Mouse (Mus musculus) adrenal gland, postnatal 4 days (tissue): Measurements from ENCODE around the gene Cbln1. TPM values are rescaled to one million over a fixed set of nuclear protein-coding genes. Genes with fewer than 3 reads are reported as not detected.

ENCODE experiments used
- DNase-seq, 2 experiments: peaks; one replicate each; pipeline ENCODE4 v3.0.0; 2021 to 2022; ENCODE audit warnings: low spot score in 2 of 2, mixed read lengths in 2 of 2
- long read RNA-seq, 2 experiments: library from polyadenylated mRNA; stranded (forward); transcript quantifications; one replicate each; pipeline ENCODE4 v2.0.0; 2021
- total RNA-seq, 2 experiments: library from RNA; stranded (reverse); gene quantifications; 2 replicates each; pipeline ENCODE4 v1.2.3; 2021

The Cbln1 gene
- 1 to 10 TPM; 1.0 to 1.7 TPM for total RNA-seq
- long read RNA-seq, experiment 1 = 0 reads
- long read RNA-seq, experiment 2 = 0 reads

DNA sequence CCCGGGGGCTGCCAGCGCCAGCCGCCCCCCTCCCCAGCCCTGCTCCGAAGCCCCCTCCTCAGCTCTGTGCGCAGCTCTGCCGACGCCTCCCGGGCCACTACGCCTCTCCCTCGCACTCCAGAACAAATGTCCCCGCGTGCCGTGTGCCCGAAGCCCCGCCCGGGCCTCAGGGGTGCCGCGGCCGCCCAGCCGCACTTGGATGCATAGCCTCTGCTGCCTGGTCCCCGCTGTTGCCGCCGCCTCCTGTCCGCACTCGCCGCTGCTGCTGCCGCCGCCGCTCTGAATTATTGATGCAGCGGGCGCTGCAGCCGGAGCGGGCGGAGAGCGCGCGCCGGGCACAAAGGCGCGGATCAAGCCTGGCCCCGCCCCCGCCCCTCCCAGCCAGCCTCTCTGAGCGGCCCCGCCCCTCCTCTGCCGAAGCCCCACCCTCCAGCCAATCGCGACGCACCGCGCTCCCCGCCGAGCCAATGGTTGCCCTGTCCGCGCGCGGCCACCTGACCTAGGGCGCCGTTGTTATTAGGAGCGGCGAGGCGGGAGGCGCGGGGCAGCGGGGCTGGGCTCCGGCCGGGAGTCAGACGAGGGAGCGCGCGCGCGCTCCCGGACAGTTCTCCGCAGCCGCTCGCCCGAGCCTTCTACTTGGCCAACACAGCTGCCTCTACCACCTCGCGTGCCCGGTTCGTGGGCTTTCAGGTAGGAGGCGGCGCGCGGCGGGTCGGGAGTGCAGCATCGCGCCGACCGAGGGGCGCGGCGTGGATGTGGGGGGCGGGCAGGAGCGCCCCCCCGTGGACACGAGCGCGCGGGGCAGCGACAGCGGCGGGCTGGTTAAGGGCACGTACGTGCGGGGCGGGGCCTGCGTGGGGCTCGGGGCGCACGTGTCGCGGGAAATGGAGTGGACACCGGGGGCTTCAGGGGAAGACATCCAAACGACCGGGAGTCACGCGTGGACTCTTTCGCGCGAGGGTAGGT lies at the start of gene Cbln1:
Gene Cbln1, minus strand, starts transcription at position 339 of the 966 bp plus-strand sequence.
- DNase-seq = peak; percentile 79 to 87

DNA sequence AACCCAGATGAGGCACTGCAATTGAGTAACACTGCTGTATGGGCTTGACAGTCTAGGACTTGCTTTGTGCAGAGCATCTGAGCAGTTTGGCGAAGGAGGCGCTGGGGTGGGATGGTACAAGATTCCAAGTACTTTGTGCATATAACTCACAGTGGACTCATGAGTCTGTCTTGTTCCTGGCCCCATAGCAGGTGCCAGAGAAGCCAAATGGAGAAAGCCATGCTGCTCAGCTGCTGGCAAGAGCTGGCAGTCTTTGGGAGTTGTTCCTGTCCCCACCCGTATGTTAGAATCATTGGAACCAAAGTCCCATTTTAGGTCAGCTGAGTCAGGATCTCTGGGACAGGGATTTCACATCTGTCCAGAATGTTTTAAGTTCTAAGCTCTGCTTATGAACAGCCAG lies 44.7 kb upstream of the Cbln1 start:
- DNase-seq = no peak

DNA sequence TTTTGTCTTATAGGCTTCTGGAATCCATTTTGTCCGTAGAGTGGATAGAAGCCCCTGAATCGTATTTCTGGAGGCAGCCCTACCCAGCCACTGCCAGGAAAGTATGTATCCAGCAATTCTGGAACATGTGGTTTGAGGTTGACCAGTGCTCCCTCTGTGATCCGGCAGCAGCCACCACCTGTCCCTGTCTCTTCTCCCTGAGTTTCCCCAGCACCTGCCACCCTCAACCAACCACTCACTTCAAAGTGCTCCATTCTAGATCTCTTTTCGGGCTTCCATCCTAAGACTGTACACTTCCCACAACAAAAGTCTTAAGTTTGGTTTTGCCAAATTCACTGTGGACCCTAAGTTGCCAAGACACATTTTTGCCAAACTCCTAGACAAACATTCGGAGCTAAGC lies 41.4 kb upstream of the Cbln1 start:
- DNase-seq = no peak

DNA sequence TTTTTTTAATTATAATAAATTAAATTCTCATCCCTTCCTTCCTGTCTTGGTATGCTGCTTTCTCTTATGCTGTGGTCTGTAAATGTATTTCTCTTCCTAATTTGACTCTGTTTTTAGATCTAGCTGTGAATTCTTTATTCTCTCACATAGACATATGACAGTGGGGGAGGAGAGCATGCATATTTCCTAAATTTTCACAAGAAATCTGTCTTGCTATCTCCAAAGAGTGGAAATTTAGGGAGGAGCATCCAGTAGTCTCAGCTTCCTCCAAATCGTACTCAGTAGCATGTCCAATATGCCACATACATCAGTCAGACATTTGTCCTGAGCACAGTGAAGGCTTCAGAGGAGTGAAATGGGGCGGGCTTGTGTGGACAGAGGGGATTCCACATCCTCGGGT lies 40.9 kb upstream of the Cbln1 start:
- DNase-seq = no peak

DNA sequence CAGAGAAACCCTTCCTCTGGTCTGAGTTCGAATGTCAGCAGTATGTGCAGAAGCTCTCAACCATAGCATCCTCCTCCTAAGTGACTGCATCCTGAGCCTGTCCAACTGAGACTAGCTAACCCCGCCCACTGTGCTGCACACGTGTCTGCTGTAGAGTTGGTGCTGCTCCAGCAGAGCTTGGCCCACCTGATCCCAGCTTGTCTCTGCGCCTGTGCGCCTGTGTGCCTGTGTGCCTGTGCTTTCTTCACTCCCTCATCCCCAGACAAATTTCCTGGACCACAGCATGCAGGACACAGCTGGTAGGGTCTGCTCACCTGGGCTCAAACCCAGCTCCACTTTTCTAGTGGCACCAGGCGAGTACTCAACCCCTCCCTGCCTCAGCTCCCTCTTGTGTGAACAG lies 40.2 kb upstream of the Cbln1 start:
- DNase-seq = no peak

DNA sequence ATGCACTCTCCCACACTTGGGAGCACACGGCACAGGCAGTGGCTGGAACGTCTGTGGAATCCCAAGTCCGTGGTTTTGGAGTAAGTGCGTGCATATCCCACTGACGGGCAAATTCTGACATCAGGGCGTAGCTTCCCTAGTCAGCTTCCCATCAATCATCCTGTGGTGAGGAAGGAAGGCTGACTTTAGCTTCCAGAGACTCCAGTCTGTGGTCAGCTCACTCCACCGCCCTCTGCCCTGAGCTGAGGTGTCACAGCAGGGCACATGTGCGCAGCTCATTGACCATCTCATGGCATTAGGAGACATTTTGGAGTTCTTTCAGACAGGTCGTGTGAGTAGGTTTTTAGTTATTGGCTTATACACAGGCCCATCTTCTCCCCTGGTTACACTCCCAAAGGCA lies 34.6 kb upstream of the Cbln1 start:
- no peak for DNase-seq

DNA sequence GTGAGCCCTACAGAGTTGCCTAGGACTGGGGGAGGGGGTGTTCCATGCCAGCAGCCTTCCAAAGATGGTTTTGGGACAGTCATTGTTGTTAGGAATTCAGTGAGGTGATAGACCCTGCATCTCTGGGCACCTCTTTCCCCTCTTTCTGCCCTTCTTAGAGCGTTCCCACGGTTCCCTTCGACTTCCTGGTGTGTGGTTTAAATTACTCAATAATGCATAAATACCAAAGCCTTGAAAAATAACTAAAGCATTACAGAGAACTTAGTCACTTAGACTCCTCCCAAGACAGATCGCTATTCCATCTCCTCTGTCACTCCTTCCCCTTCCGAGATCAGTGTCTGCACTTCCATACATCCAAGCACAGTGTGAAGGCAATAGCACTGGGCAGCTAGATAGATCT lies 32.0 kb upstream of the Cbln1 start:
- no peak for DNase-seq

DNA sequence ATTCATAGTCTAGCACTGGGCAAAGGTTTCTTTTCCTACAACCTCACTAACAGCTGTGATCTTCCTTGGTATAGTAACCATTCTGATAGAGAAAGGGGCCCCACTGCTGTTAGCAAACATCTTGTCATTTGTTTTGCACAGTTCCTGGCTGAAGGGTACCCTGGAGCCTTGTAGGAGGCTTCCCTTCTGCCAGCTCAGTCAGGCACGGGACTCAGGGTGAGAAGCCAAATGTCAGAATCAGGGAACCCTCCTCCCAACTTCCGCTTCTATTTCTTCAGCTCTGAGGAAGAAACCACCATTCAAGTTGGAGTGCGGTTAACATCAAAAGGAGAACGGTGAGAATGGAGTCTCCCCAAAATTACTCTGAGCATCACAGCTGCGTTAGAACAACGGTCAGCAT lies 30.3 kb upstream of the Cbln1 start:
- DNase-seq = no peak

DNA sequence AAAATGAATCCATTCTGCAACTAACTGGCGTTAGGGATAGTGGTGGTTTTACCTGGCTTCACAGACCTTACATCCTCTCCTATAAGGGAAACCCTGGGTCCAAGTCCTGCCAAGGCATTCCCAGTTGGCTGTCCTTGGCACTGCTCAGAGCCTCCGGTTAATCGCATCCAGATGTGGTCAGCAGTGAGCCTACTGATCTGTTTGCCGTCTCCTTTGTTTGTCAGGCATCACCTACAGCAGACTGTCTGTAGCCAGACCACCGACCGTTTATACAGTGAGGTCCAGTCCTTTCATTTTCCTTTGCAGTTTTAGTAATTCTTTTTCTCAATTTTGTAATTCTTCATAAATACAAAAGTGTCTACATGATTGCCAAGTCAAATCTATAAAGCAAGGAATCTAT lies 25.2 kb upstream of the Cbln1 start:
- no peak for DNase-seq

DNA sequence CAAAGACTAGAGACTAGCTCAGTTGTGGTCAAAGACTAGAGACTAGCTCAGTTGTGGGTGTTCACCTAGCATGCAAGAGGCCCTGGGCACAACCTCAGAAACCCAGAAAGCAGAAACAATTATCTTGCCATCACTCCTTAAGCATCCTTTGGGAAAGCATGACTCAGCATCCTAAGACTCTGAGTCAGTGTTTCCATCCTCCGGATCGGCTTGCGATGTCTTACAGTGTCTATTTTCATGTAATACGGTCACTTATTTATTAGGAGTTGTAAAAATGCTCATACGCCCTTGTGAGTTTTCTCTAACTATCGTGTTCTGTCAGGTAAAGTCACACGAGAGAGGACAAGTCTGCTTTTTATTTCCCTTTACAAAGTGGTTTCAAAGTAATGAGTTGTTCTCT lies 24.1 kb upstream of the Cbln1 start:
- no peak for DNase-seq

DNA sequence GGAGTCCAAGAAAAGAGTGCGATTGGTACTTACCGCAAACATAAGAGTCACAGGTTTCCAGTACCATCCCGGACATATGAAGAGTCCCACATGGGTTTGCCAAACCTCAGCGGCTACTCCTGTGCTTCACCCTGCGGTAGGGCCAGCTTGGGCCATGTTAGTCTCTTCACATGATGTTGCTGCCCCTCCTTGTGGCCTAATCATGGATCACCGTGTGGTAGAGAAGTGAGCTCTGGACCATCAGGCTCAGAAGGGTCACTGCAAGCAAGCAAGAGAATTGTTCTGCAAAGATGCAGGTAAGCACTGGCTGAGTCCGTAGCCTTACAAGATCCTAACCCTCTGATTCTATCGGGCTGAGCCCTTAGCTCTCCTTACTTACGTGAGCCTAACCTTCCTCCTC lies 22.5 kb upstream of the Cbln1 start:
- no peak for DNase-seq

DNA sequence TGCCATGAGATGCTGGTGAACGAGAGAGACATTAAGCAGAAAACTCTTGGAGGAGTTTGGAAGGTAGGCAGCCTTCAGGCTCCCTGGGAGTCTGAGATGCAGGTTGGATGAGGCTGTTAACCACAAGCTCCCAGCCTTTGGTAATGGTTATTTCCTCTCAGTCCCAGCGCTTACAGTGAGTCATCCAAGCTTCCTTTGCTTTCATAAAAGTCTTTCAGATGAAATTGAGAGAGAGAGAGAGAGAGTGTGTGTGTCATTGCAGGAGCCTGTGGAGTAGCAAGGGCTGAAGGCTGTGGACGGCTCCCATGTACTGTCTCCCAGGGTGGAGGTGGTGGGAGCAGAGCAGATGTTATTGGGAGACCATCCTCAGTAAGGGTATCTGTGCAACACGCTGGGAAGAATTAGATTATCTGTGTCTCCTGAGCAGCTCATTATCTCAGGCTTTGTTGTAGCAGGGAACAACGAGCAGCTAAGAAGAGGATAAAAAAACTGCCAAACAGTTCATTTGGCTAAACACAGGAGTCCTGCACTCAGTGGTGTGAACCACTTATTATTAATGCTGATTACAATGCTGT lies 17.5 kb upstream of the Cbln1 start:
- no peak for DNase-seq

DNA sequence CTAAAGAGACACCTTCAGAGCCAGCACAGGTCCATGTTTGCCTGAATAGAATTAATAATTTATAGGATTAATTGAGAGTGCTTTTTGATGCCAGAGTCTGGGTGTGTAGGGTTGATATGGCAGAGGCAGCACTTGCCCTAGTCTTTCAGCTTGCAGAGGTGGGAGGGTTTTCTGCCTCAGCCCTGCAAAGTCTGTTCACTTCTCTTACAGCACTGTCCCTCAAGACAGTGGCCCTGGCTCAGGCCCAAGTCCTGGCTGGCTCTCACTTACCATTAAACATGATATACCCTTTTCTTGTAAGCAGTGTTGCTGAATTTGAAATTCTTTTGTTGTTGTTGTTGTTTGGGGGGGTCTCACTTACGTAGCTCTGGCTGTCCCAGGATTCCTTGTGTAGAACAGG lies 9.0 kb upstream of the Cbln1 start:
- no peak for DNase-seq

DNA sequence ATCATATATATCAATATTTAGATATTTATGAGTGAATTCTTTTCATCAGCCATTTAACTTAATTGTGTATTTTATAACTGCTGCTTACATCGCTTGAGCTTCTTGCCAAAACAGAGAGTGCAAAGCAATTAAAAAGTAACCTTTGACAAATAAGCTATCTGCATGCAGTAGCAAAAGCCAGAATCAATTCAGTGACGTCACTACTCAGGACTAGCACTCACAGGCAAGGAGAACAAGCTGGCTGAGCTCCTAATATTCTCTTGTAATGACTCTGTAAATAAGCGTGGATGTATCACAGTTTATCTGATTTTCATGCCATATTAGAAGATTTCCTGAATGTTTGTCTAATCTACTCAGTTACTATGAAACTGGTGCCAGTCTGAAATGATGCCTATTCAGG lies 5.8 kb upstream of the Cbln1 start:
- no peak for DNase-seq

DNA sequence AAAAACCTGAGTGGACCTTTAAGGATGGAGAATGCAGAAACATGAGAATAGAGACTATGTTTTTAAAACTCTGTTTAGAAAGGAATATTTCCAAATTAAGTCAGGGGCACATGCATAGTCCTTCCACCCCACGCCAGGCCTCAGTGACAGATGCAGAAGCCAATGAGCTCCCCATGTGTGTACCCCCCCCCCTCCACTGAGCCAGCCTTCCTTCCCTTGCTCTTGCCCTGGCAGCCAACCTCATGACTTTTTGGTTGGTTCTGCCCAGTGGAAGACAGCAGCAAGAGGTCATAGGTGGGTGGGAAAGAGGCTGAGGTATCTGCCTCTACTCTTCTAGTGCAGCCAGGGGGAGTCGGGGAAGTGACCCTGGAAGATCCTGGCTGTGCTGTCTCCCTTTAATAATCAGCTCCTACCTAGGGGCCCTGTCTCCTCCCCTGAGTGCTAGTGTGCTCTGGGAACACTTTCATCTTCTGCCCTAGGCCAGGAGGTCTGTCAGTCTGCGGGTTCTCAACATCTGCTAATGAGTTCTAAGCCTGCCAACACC lies 4.8 kb upstream of the Cbln1 start:
- DNase-seq = no peak

DNA sequence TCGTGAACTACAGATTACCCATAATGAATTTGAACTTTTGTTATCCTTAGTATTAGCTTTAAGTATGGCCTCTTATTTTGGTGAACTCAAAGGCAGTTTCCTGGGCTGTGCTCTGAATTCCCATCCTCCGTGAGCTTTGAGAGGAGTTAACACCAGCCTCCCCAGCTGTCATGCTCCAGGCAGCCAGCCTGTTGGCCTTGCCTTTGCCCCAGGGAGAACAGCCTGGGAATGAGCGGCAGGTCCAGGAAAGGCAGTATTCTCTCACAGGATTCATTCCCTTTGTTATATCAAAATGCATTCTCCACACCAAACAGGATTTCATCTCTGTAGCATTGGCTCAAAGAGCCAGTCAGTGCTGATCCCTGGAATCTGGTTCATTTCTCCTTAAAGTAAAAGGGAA lies 3.1 kb upstream of the Cbln1 start:
- DNase-seq = no peak

DNA sequence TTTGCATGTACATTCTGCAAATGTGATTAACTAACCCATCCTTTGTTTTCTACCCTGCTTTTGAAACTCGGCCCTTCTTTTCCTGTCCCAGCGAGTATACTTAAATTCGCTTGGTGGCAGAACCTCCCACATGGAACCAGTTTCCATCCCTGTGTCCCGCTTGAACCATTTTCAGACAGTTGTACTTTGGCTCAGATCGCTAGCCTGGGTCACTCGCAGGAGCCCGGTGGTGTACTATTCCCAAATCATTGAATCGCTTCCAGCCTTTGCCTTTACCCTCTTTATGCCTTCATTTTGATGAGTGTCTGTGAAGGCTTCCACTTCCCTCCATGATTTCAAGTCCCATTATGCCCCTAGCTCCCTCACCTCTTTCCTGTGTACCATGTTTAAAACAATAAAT lies 2.0 kb upstream of the Cbln1 start:
- no peak for DNase-seq

DNA sequence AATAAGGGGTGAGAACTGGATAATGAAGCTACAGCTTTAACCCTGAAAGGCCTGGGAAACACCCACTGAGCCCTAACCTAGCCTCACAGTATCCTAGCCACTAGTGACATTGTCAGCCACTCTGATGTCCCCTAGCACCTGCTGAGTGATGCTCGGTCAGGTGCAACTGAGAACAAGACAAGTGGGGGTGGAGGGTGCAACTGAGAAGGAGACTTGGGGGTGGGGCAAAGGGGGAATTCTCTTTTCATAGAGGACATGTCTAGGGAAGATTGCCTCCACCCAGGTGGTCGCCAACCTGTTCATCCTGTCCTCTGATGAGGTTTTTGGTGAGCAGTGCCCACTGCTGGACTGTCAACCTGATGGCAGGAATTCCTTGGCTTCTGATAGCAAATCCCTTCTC lies 1.5 kb upstream of the Cbln1 start:
- no peak for DNase-seq

DNA sequence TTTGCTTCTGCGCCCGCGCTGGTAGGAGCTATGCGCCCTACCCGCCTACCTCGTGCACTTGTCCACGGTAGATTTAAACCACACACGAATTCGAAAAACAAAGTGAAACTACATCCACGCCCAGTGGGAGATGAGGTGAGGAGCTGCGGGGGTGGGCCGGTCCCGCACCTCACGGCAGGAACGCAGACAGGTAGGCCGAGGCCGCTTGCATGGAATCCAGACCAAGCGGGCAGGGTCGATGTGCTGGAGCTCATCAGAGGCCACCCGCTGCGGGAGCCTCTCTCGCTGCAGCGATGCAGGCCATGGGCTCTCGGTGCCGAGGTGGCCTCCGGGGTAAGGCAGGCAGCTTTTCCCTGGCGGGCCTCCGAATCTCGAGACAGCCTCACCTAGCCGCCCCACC lies 905 bp upstream of the Cbln1 start:
- no peak for DNase-seq

DNA sequence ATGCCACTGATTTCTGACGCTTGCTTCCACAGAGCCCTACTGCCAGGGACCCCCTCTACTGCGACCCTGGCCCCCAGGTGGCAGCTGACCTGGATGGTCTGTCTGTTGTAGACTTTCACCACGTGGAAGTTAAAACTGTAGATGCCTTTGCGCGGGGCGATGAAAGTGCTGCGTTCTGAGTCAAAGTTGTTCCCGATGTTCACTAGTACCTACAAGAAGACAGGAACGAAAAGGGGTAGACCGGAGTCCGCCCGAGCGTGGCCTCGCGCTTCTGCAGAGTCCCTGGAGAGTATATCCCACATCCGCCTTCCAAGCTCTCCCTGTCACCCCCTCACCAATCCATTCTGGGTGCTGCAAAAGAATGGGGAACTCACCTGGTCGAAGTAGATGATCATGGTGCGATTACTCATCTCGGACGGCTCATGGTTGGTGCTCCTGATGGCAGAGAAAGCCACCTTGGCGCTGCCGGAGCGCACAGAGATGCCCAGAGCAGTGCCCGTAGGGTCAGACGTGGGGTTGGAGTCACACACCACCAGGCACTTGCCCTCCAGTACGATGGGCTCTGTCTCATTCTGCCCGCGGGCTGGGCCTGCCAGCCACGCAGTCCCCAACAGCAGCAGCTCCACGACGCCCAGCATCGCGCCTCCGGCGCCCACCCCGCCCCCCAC lies 672 bp downstream of the Cbln1 start:
- DNase-seq = no peak

DNA sequence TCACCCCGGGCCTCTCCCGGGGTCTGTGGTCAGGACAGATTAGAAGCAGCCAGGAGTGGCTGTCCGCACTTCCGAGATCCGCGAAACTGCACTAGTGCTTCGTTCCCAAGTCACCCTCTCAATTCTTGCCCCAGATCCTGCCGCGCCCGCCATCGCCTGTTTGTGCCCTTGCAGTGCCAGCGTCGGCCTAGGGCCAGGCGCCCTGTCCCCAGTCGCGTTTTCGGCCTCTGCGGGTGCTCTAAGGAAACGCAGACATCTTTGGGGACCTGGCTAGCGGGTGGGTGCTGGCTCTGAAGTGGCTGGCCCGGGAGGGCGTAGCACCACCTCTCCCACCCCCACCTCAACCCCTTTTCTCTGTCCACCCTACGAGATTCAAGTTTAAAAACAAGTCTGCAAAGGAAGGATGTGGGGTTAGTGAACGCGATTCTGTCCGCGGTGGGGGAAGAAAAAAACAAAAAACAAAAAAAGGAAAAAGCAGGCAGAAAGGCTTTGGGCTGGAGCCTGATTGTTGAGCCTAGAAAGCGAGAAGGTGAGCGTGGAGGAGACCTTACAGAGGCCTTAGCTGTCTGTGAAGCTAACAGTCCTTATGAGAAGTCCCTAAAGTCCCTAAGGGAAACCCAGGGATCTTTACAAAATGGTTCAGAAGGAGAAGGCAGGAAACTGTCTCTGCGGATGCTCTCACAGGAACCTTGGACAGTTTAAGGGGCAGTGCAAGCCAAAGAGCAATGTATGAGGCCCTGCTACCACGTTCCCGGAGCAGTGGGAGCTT lies 1.4 kb downstream of the Cbln1 start:
- no peak for DNase-seq
